Mouse (Mus musculus) intestine, embryonic 16.5 days (tissue): ENCODE data around the gene Gps2. TPM values are rescaled to one million over a fixed set of nuclear protein-coding genes. Genes with fewer than 3 reads are reported as not detected.
"Not testable (repeated sequence)": the region's sequence is repeated elsewhere in the genome, so short reads cannot be mapped to it uniquely, and the experiment has no call there.

Experiments used
- ATAC-seq: fragments of 200-750 bp; cut with Nextera tagmentation; 2 replicates; pipeline ENCODE4 v1.8.0; 2017; ENCODE audit warnings: moderate TSS enrichment, moderate library complexity
- H3K27ac ChIP-seq: fragments of 300-500 bp; sonication (generic); 2 replicates; pipeline ENCODE4 v1.5.1; 2014; ENCODE audit warnings: mild to moderate bottlenecking, low read length
- H3K27me3 ChIP-seq: fragments of 300-500 bp; sonication (generic); replicated peaks from 2 replicates; pipeline ENCODE4 v1.6.1; 2014; ENCODE audit warnings: low read length, control low read depth, mixed read lengths; ENCODE audit not compliant: control insufficient read depth, insufficient read depth
- H3K36me3 ChIP-seq: fragments of 300-500 bp; sonication (generic); 2 replicates; pipeline ENCODE4 v1.6.1; 2014; ENCODE audit warnings: low read length, control low read depth; ENCODE audit not compliant: control insufficient read depth, insufficient read depth
- H3K4me1 ChIP-seq: fragments of 300-500 bp; sonication (generic); 2 replicates; pipeline ENCODE4 v1.6.1; 2014; ENCODE audit warnings: low read length, control low read depth, mixed read lengths; ENCODE audit not compliant: control insufficient read depth, insufficient read depth
- H3K4me2 ChIP-seq: fragments of 300-500 bp; sonication (generic); 2 replicates; pipeline ENCODE4 v1.6.1; 2014; ENCODE audit warnings: low read depth, low read length, control low read depth
- H3K4me3 ChIP-seq: fragments of 300-500 bp; sonication (generic); 2 replicates; pipeline ENCODE4 v1.5.1; 2014; ENCODE audit warnings: mild to moderate bottlenecking, low read length
- H3K9ac ChIP-seq: fragments of 300-500 bp; sonication (generic); 2 replicates; pipeline ENCODE4 v1.6.1; 2014; ENCODE audit warnings: low read depth, low read length
- H3K9me3 ChIP-seq: fragments of 300-500 bp; sonication (generic); 2 replicates; pipeline ENCODE4 v1.6.1; 2016; ENCODE audit warnings: low read length, control low read depth; ENCODE audit not compliant: control insufficient read depth
- WGBS: fragments of 180-500 bp; shearing (Covaris S2); extraction: QIAGEN DNeasy Blood & Tissue Kit; methylation state at CpG from one replicate; pipeline ENCODE4 v1.1.7; 2014; 5-methylcytosine and 5-hydroxymethylcytosine counted together
- polyA plus RNA-seq: library from polyadenylated mRNA; unstranded; fragments of >200 nt; fragmentation: Nextera tagmentation; extraction: Ambion mirVana; gene quantifications from 2 replicates; pipeline ENCODE4 v1.2.1, GENCODE M21; 2015

Gene Gps2
- polyA plus RNA-seq, 1 experiment from 2014 or later = 63.8 TPM

DNA sequence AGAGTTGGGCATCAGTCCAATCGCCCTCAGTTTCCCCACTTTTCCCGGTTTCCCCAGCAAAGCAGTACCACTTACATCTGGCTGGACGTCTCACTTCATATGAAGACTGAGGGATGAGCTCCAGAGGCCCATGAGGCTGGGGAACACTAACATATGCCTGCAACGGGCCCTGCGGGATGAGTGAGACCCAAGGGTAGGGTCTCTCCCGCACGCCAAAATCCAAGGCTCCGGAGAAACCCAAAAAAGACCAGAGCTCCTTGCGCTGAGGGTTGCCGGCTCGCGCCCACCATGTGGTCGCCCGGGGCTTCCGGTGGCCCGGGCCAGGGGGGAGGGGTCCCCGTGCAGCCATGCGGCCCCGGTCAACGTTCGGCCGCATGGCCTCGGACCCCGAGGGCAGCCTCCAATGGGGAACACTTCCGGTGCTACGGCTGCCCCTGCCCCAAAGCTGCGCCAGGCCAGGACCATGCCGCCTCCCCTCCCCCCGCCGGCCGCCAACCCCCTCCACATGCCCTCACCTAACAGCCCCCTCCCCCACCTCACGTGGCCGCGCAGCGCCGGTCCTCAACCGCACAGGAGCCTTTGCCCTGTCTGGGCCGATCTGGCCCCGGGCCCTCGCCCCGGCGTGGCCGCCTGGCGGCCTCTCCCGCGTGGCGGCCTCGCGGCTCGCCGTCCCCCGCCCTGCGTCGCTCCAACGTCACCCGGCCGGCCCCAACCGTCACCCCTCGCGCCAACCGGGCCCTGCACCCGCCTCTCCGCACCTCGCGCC lies 6.8 kb downstream of the Gps2 start:
- Histone ChIP-seq H3K4me1 (peaks cover 23% of the 10 kb centered on the region), H3K4me2 (peak overlapping the region; percentile 81), H3K9ac (peak overlapping the region; percentile 98), H3K27me3 (no peaks in the 10 kb centered on the region), H3K36me3 (peaks cover 12% of the 10 kb centered on the region), H3K9me3 (no peaks in the 10 kb centered on the region), H3K27ac (peak overlapping the region; percentile 95), H3K4me3 (peak overlapping the region; percentile 95)
- under 1% methylated on average over 65 of the region's 65 CpGs for WGBS
- peak; percentile 18 for ATAC-seq

DNA sequence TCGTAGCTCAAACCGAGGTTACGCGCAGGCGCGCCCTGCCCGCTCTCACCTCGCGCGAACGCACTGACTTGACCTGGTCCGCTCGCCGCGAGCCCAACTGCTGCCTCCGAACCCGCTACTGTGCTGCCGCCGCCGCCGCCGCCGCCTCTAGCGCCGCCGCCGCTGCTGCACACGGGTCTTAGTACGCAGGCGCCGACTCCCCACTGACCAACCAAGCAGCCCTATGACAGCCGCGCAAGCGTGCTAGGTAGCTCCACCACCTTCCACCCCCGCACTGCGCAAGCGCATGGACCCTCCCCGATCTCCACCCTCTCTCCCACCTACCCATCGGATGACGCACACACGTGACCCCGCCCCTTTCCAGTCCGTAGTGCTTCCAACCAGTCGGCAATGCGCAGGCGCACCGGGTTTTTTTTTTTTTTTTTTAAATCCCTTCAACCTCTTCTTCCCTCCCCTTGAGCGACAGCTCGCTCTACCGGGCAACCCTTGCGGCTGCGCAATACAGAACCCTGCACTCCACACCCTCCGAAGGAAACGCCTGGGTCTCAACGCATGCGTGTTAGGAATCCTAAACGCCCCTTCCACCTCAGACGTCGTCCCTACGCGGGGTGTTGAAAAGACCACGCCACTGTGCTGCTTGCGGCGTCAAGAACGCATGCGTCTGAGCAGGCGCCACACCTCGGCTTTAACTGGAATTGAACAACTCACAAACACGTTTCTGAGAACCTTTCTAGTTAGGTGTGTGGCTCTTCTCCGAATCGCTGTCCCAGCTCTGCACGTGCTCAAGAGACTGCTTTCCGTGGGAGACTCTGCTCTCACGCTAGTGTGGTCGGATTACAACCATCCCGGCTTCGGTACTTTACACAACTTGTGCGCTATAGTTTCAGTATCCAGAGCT lies 7.7 kb downstream of the Gps2 start, which contains the start of gene Eif5a:
Gene Eif5a (minus strand): TSS at position 845 of the 898 bp plus-strand sequence.
- ATAC-seq = peak; percentile 95
- H3K4me3 ChIP-seq = peak within 1 kb of the TSS; percentile 95

GRCm38 (mm10) chr11:69922012-69922756 lies 8.5 kb downstream of the Gps2 start:
- Histone ChIP-seq H3K27ac (peak overlapping the region; percentile 98), H3K4me1 (peaks cover 19% of the 10 kb centered on the region), H3K9ac (peak overlapping the region; percentile 74), H3K4me2 (peak overlapping the region; percentile 53), H3K4me3 (peak overlapping the region; percentile 55), H3K27me3 (no peaks in the 10 kb centered on the region), H3K36me3 (peaks cover 6% of the 10 kb centered on the region), H3K9me3 (no peaks in the 10 kb centered on the region)
- 3% methylated on average over 12 of the region's 12 CpGs for WGBS
- ATAC-seq = no peak

More for the DNA sequence above, 7.7 kb downstream of the Gps2 start, which contains the start of gene Eif5a:
- H3K9ac ChIP-seq = peak within 1 kb of the TSS; percentile 98
- H3K4me1 ChIP-seq = peaks cover 19% of the 10 kb centered on the region
- no peaks in the 10 kb centered on the region for H3K9me3 ChIP-seq
- under 1% methylated on average over 76 of the region's 78 CpGs for WGBS
- H3K36me3 ChIP-seq = peaks cover 8% of the 10 kb centered on the region
- peak within 1 kb of the TSS; percentile 98 for H3K27ac ChIP-seq
- peak within 1 kb of the TSS; percentile 81 for H3K4me2 ChIP-seq
- H3K27me3 ChIP-seq = no peaks in the 10 kb centered on the region

DNA sequence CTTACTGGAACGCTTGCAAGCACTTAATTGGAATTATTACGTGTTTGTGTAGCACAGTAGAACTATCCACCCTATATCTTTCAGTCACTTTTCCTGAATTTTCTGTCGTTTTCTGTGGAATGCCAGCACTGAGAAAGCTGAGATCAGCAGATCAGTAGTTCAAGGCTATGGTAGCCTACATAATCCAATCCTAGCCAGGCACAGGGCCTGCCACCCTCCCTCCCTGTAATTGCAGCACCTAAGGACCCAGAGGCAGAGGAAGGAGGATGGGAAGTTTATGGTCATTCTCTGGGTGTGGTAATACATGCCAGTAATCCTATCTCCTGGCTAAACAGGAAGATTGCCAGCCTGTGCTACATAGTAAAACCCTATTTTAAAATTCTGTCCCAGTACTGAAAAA lies 9.1 kb downstream of the Gps2 start:
- no peak for ATAC-seq
- H3K9me3 ChIP-seq = no peaks in the 10 kb centered on the region
- peak overlapping the region; percentile 31; the same call in 1 of the 2 replicates for H3K9ac ChIP-seq
- H3K4me1 ChIP-seq = peaks cover 16% of the 10 kb centered on the region
- no peaks in the 10 kb centered on the region for H3K27me3 ChIP-seq
- peak overlapping the region; percentile 53; the same call in 1 of the 2 replicates for H3K4me2 ChIP-seq
- peak overlapping the region; percentile 98; the same call in 1 of the 2 replicates for H3K27ac ChIP-seq
- H3K4me3 ChIP-seq = no peak overlapping the region
- no peaks in the 10 kb centered on the region for H3K36me3 ChIP-seq
- 59% methylated on average over 3 of the region's 3 CpGs for WGBS

DNA sequence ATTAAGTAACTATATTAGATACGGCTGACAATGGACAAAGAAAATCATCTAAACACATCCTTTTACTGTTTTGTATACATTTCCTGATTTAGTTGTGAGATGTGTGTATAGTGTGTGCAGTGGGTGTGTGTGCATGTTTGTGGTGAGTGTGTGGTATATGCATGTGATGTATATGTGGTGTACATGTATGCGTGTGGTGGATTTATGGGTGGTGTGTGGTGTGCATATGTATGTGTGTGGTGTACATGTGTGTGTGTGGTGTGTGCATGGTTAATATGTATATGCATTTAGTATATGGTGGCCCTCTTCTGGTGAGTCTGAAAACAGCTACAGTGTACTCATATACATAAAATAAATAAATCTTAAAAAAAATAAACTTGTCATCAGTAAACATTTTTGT lies 13.8 kb downstream of the Gps2 start:
- H3K27ac ChIP-seq = no peak overlapping the region
- no peaks in the 10 kb centered on the region for H3K27me3 ChIP-seq
- no peak overlapping the region for H3K9ac ChIP-seq
- no peak overlapping the region for H3K4me3 ChIP-seq
- no peaks in the 10 kb centered on the region for H3K9me3 ChIP-seq
- 94% methylated on average over 2 of the region's 2 CpGs for WGBS
- no peaks in the 10 kb centered on the region for H3K36me3 ChIP-seq
- no peak for ATAC-seq
- H3K4me1 ChIP-seq = 0 out of 2 replicates have a peak, but pooled peaks cover 2% of the 10 kb centered on the region
- H3K4me2 ChIP-seq = no peak overlapping the region

GRCm38 (mm10) chr11:69929712-69930111 lies 16.0 kb downstream of the Gps2 start:
- Histone ChIP-seq H3K9ac (no peak overlapping the region), H3K36me3 (no peaks in the 10 kb centered on the region), H3K4me1 (peaks cover 3% of the 10 kb centered on the region), H3K27ac (no peak overlapping the region), H3K27me3 (no peaks in the 10 kb centered on the region), H3K4me2 (no peak overlapping the region), H3K4me3 (no peak overlapping the region), H3K9me3 (no peaks in the 10 kb centered on the region)
- 56% methylated on average over 4 of the region's 4 CpGs for WGBS
- ATAC-seq = no peak

- H3K9ac ChIP-seq, H3K27me3 ChIP-seq, ATAC-seq, H3K4me2 ChIP-seq, H3K4me3 ChIP-seq, H3K9me3 ChIP-seq, H3K27ac ChIP-seq, H3K4me1 ChIP-seq, H3K36me3 ChIP-seq: not testable (repeated sequence)
- WGBS = 89% methylated on average over 8 of the region's 8 CpGs
These were observed 16.5 kb downstream of the Gps2 start for GRCm38 (mm10) chr11:69930176-69930575.

- 70% methylated on average over 3 of the region's 3 CpGs for WGBS
These were observed 17.4 kb downstream of the Gps2 start for GRCm38 (mm10) chr11:69930967-69931537.

More at GRCm38 (mm10) chr11:69930967-69931537, 17.4 kb downstream of the Gps2 start:
- ATAC-seq = no peak
- Histone ChIP-seq H3K4me1 (peaks cover 13% of the 10 kb centered on the region), H3K9me3 (no peaks in the 10 kb centered on the region), H3K4me3 (no peak overlapping the region), H3K27ac (no peak overlapping the region), H3K27me3 (no peaks in the 10 kb centered on the region), H3K9ac (no peak overlapping the region), H3K36me3 (no peaks in the 10 kb centered on the region), H3K4me2 (no peak overlapping the region)
